Comparison of ENCODE assay signal across 36 mouse cellular contexts in genomic region chr2:107327276-107327675, GRCm38 (mm10). TPM values are rescaled to one million over a fixed set of nuclear protein-coding genes. Genes with fewer than 3 reads are reported as not detected.
"Had no signal": no experiment of that assay in that cellular context is flagged by ENCODE, and none has a peak within 500 bp of the region (broad histone marks: within the 10 kb centered on the region; RNA-seq: fewer than 3 reads in every experiment).

No protein-coding gene starts in this region.

- H3K4me2 ChIP-seq: heart, embryonic 11.5 days; heart, embryonic 12.5 days; heart, embryonic 13.5 days; heart, embryonic 15.5 days; hindbrain, embryonic 12.5 days; hindbrain, embryonic 13.5 days; hindbrain, embryonic 14.5 days; hindbrain, embryonic 15.5 days; intestine, embryonic 15.5 days; kidney, embryonic 15.5 days had no signal

- ATAC-seq: hindbrain, embryonic 16.5 days; inflammation-experienced regulatory T-cells, adult 6 months; intestine, embryonic 15.5 days; intestine, embryonic 16.5 days; intestine, postnatal 0 days had no signal

- H3K4me3 ChIP-seq: heart, embryonic 10.5 days; heart, embryonic 12.5 days; heart, embryonic 13.5 days; heart, embryonic 15.5 days; hindbrain, embryonic 12.5 days; hindbrain, embryonic 13.5 days; hindbrain, embryonic 15.5 days; intestine, embryonic 15.5 days; kidney, embryonic 15.5 days; layer of hippocampus, adult 2 months; left cerebral cortex, adult 2 months had no signal

- H3K4me1 ChIP-seq: heart, embryonic 10.5 days; heart, embryonic 15.5 days; hindbrain, embryonic 12.5 days; hindbrain, embryonic 13.5 days; hindbrain, embryonic 15.5 days; intestine, embryonic 15.5 days; kidney, embryonic 15.5 days had no signal

- H3K9ac ChIP-seq: heart, embryonic 12.5 days; heart, embryonic 13.5 days; heart, embryonic 15.5 days; hindbrain, embryonic 12.5 days; hindbrain, embryonic 13.5 days; hindbrain, embryonic 14.5 days; hindbrain, embryonic 15.5 days; intestine, embryonic 15.5 days; kidney, embryonic 15.5 days had no signal

- DNase-seq: heart, postnatal 10 days; heart, postnatal 14 days; heart, postnatal 36 days; heart, postnatal 4 days; kidney, adult 11 months; kidney, adult 18-20 months; kidney, adult 2 months; kidney, adult 8-10 months; kidney, adult 9 months; kidney, postnatal 10 days; kidney, postnatal 14 days; kidney, postnatal 25 days; kidney, postnatal 36 days; kidney, postnatal 4 days; layer of hippocampus, adult 9-11 months; layer of hippocampus, postnatal 36 days had no signal

- H3K27ac ChIP-seq: heart, embryonic 10.5 days; heart, embryonic 13.5 days; heart, embryonic 15.5 days; hindbrain, embryonic 12.5 days; hindbrain, embryonic 13.5 days; hindbrain, embryonic 14.5 days; hindbrain, embryonic 15.5 days; intestine, embryonic 15.5 days; kidney, embryonic 15.5 days; kidney, postnatal 0 days; layer of hippocampus, adult 2 months; left cerebral cortex, adult 2 months had no signal

- H3K27me3 ChIP-seq: heart, embryonic 12.5 days; heart, embryonic 13.5 days; heart, embryonic 15.5 days; hindbrain, embryonic 12.5 days; hindbrain, embryonic 13.5 days; hindbrain, embryonic 15.5 days; intestine, embryonic 15.5 days; kidney, embryonic 15.5 days had no signal

- H3K9me3 ChIP-seq: heart, embryonic 10.5 days; heart, embryonic 12.5 days; heart, embryonic 13.5 days; heart, embryonic 15.5 days; hindbrain, embryonic 12.5 days; hindbrain, embryonic 13.5 days; hindbrain, embryonic 15.5 days; intestine, embryonic 15.5 days; kidney, embryonic 15.5 days had no signal

- H3K36me3 ChIP-seq: heart, embryonic 10.5 days; heart, embryonic 12.5 days; heart, embryonic 13.5 days; heart, embryonic 15.5 days; hindbrain, embryonic 12.5 days; hindbrain, embryonic 13.5 days; hindbrain, embryonic 15.5 days; intestine, embryonic 15.5 days; kidney, embryonic 15.5 days had no signal

RNA-seq across cellular contexts. Expression of gene Kcna4, which starts 36.8 kb away (rescaled TPM):
- total RNA-seq: hematopoietic stem cell, adult 5-6 weeks had no signal
- polyA plus RNA-seq: inflammation-experienced regulatory T-cells, adult 6 months; kidney, adult 2 months; kidney, embryonic 14.5 days had no signal
